Mouse (Mus musculus): Measurements from ENCODE around the gene Stradb.

The Stradb gene

GRCm38 (mm10) chr1:58961152-58961893, 12.0 kb upstream of the Stradb start:
- no peak for DNase-seq (ENCODE audit: low read depth)

- no peak for DNase-seq (ENCODE audit: low read depth)
Observed at GRCm38 (mm10) chr1:58962418-58962817, 10.9 kb upstream of the Stradb start.

GRCm38 (mm10) chr1:58962865-58963264, 10.5 kb upstream of the Stradb start:
- no peak for DNase-seq (ENCODE audit: low read depth)

GRCm38 (mm10) chr1:58967534-58967933, 5.8 kb upstream of the Stradb start:
- no peak for DNase-seq (ENCODE audit: low read depth)

GRCm38 (mm10) chr1:58970054-58970453, 3.3 kb upstream of the Stradb start:
- DNase-seq (ENCODE audit: low read depth) = no peak

GRCm38 (mm10) chr1:58971097-58971496, 2.2 kb upstream of the Stradb start:
- DNase-seq (ENCODE audit: low read depth) = no peak

GRCm38 (mm10) chr1:58972851-58973365, 414 bp upstream of the Stradb start:
- no peak for DNase-seq (ENCODE audit: low read depth)

GRCm38 (mm10) chr1:58982276-58982675, 9.0 kb downstream of the Stradb start:
- no peak for DNase-seq (ENCODE audit: low read depth)

- DNase-seq (ENCODE audit: low read depth) = no peak
Observed at GRCm38 (mm10) chr1:58984586-58984985, 11.3 kb downstream of the Stradb start.

GRCm38 (mm10) chr1:58993144-58993543, 19.8 kb downstream of the Stradb start:
- DNase-seq (ENCODE audit: low read depth) = no peak

- peak; percentile 60 for DNase-seq (ENCODE audit: low read depth)
Observed at GRCm38 (mm10) chr1:58993723-58994122, 20.4 kb downstream of the Stradb start.

GRCm38 (mm10) chr1:58995313-58995712, 22.0 kb downstream of the Stradb start:
- DNase-seq (ENCODE audit: low read depth) = no peak

GRCm38 (mm10) chr1:59009250-59009649, 35.9 kb downstream of the Stradb start:
- DNase-seq (ENCODE audit: low read depth) = peak; percentile 78

GRCm38 (mm10) chr1:59021556-59021955, 48.2 kb downstream of the Stradb start:
- no peak for DNase-seq (ENCODE audit: low read depth)

GRCm38 (mm10) chr1:59037723-59038122, 64.4 kb downstream of the Stradb start:
- no peak for DNase-seq (ENCODE audit: low read depth)
